Mouse (Mus musculus) MEL (cell line): ENCODE results near the gene Msi2.

Experiments
- CHD2 ChIP-seq: IDR thresholded peaks from 2 replicates; pipeline ENCODE4 v1.6.1; 2011; ENCODE audit warnings: low read length, improper control_type of control experiment
- CTCF ChIP-seq, 3 experiments: IDR thresholded peaks in 2 of 3; conservative IDR thresholded peaks in 1 of 3; 2 replicates each; pipeline ENCODE4 v1.5.1; 2011 to 2012; ENCODE audit warnings: low read length in 3 of 3, low read depth in 2 of 3, mild to moderate bottlenecking in 2 of 3, improper control_type of control experiment in 1 of 3, inconsistent platforms in 1 of 3, mixed read lengths in 1 of 3, moderate library complexity in 1 of 3; ENCODE audit not compliant: control insufficient read depth in 1 of 3, insufficient read depth in 1 of 3, poor library complexity in 1 of 3, severe bottlenecking in 1 of 3
- GATA1 ChIP-seq: IDR thresholded peaks from 2 replicates; pipeline ENCODE4 v1.6.1; 2011; ENCODE audit warnings: low read depth, low read length, improper control_type of control experiment
- MAX ChIP-seq: IDR thresholded peaks from 2 replicates; pipeline ENCODE4 v1.6.1; 2011; ENCODE audit warnings: low read length, improper control_type of control experiment
- MXI1 ChIP-seq: IDR thresholded peaks from 2 replicates; pipeline ENCODE4 v1.6.1; 2011; ENCODE audit warnings: mild to moderate bottlenecking, low read depth, low read length, improper control_type of control experiment
- MYB ChIP-seq: IDR thresholded peaks from 2 replicates; pipeline ENCODE4 v1.6.1; 2011; ENCODE audit warnings: mild to moderate bottlenecking, low read depth, low read length, improper control_type of control experiment
- POLR2A ChIP-seq, 2 experiments: IDR thresholded peaks; 2 replicates each; pipeline ENCODE4 v1.6.1; 2011 to 2012; ENCODE audit warnings: low read length in 2 of 2, mild to moderate bottlenecking in 2 of 2, control low read depth in 1 of 2, improper control_type of control experiment in 1 of 2, low read depth in 1 of 2, moderate library complexity in 1 of 2; ENCODE audit not compliant: control insufficient read depth in 1 of 2, insufficient read depth in 1 of 2, poor library complexity in 1 of 2
- POLR2AphosphoS5 ChIP-seq: IDR thresholded peaks from 2 replicates; pipeline ENCODE4 v1.6.1; 2012; ENCODE audit warnings: low read depth, borderline replicate concordance, mild to moderate bottlenecking, inconsistent platforms, low read length, moderate library complexity, mixed read lengths
- USF1 ChIP-seq: IDR thresholded peaks from 2 replicates; pipeline ENCODE4 v1.6.1; 2014; ENCODE audit warnings: low read depth, mild to moderate bottlenecking, inconsistent platforms, low read length, improper control_type of control experiment, moderate library complexity
- ZC3H11A ChIP-seq: IDR thresholded peaks from 2 replicates; pipeline ENCODE4 v1.6.1; 2012; ENCODE audit warnings: low read depth, mild to moderate bottlenecking, inconsistent platforms, low read length, improper control_type of control experiment

DNA sequence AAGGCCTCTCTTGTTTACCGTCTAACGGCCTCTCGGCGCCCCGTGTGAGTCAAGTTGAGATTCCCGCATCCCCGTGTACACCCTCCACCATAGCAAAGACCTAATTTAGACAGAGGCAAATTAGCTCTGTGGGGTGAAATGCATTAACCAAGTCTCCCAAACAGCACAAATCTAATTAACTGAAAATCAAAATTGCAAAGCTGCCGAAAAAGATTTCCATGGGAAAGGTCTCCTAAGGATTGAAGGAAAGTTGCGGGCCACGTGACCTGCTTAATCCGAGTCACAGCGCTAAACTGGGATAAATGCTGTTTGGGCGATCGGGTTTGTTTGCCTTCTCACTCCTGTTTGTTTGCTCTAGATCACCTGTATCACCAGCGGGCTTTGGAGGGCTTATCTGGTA, 52.5 kb downstream of the Msi2 start:
- TF ChIP-seq CTCF (IDR thresholded peaks at IDR 0.05 in 2 of 3, conservative IDR thresholded peaks at IDR 0.05 in 1 of 3; ENCODE audit: control insufficient read depth in 1 of 3, insufficient read depth in 1 of 3, low read depth in 2 of 3, low read length in 3 of 3, poor library complexity in 1 of 3, severe bottlenecking in 1 of 3) (no peak), POLR2AphosphoS5 (no peak), CHD2 (no peak), POLR2A (IDR thresholded peaks at IDR 0.05; ENCODE audit: control insufficient read depth in 1 of 2, insufficient read depth in 1 of 2, low read depth in 1 of 2, low read length in 2 of 2, poor library complexity in 1 of 2) (no peak), USF1 (no peak), GATA1 (no peak), ZC3H11A (no peak), MAX (no peak), MXI1 (no peak), MYB (no peak)
